Mouse (Mus musculus): ENCODE results near the gene Pmm1. TPM values are rescaled to one million over a fixed set of nuclear protein-coding genes. Genes with fewer than 3 reads are reported as not detected.

Pmm1 gene
- polyA plus RNA-seq, 1 experiment = 66.6 TPM

- H3K79me2 ChIP-seq (ENCODE audit: control insufficient read depth, insufficient read depth) = no peaks in the 10 kb centered on the region
- no peak for TF ChIP-seq MAX (IDR thresholded peaks at IDR 0.05)
Measured at GRCm38 (mm10) chr15:81949076-81949475, 11.7 kb downstream of the Pmm1 start.

GRCm38 (mm10) chr15:81943176-81943749 is 17.5 kb downstream of the Pmm1 start:
- no peak for TF ChIP-seq CTCF (IDR thresholded peaks at IDR 0.05; ENCODE audit: control insufficient read depth, insufficient read depth, insufficient read length)
- no peak for TF ChIP-seq CEBPB (IDR thresholded peaks at IDR 0.05; ENCODE audit: low read depth)
- TF ChIP-seq MYOG (IDR thresholded peaks at IDR 0.05; ENCODE audit: control insufficient read depth, extremely low read depth, insufficient read length) = no peak
- no peak for TF ChIP-seq MAX (IDR thresholded peaks at IDR 0.05)
- Histone ChIP-seq H3ac (ENCODE audit: control insufficient read depth, insufficient read length, low read depth) (no peak overlapping the region), H3K4me3 (ENCODE audit: insufficient read depth, poor library complexity, severe bottlenecking) (no peak overlapping the region), H3K27me3 (ENCODE audit: control insufficient read depth, insufficient read depth, insufficient read length) (peaks cover 8% of the 10 kb centered on the region), H3K36me3 (ENCODE audit: control insufficient read depth, insufficient read depth) (no peaks in the 10 kb centered on the region), H3K79me2 (ENCODE audit: control insufficient read depth, insufficient read depth) (no peaks in the 10 kb centered on the region), H3K79me3 (ENCODE audit: low read depth) (no peaks in the 10 kb centered on the region)

More at GRCm38 (mm10) chr15:81949076-81949475, 11.7 kb downstream of the Pmm1 start:
- H3K36me3 ChIP-seq (ENCODE audit: control insufficient read depth, insufficient read depth) = peaks cover 7% of the 10 kb centered on the region
- H3K79me3 ChIP-seq (ENCODE audit: low read depth) = no peaks in the 10 kb centered on the region
- H3K4me3 ChIP-seq (ENCODE audit: insufficient read depth, poor library complexity, severe bottlenecking) = no peak overlapping the region
- H3ac ChIP-seq (ENCODE audit: control insufficient read depth, insufficient read length, low read depth) = no peak overlapping the region
- peaks cover 3% of the 10 kb centered on the region for H3K27me3 ChIP-seq (ENCODE audit: control insufficient read depth, insufficient read depth, insufficient read length)

- H3K79me2 ChIP-seq (ENCODE audit: control insufficient read depth, insufficient read depth) = no peaks in the 10 kb centered on the region
- no peaks in the 10 kb centered on the region for H3K79me3 ChIP-seq (ENCODE audit: low read depth)
- H3K36me3 ChIP-seq (ENCODE audit: control insufficient read depth, insufficient read depth) = no peaks in the 10 kb centered on the region
- H3ac ChIP-seq (ENCODE audit: control insufficient read depth, insufficient read length, low read depth) = no peak overlapping the region
- H3K27me3 ChIP-seq (ENCODE audit: control insufficient read depth, insufficient read depth, insufficient read length) = peaks cover 8% of the 10 kb centered on the region
- no peak overlapping the region for H3K4me3 ChIP-seq (ENCODE audit: insufficient read depth, poor library complexity, severe bottlenecking)
- TF ChIP-seq CTCF (IDR thresholded peaks at IDR 0.05; ENCODE audit: control insufficient read depth, insufficient read depth, insufficient read length) = no peak
- no peak for TF ChIP-seq CEBPB (IDR thresholded peaks at IDR 0.05; ENCODE audit: low read depth)
- no peak for TF ChIP-seq MYOD1 (IDR thresholded peaks at IDR 0.05; ENCODE audit: control insufficient read depth, insufficient read length, low read depth)
- TF ChIP-seq USF1 (IDR thresholded peaks at IDR 0.05; ENCODE audit: low read depth) = no peak
- no peak for TF ChIP-seq FOSL1 (IDR thresholded peaks at IDR 0.05; ENCODE audit: insufficient read depth, low read length, poor library complexity, severe bottlenecking)
- no peak for TF ChIP-seq MAX (IDR thresholded peaks at IDR 0.05)
- no peak for TF ChIP-seq MYOG (IDR thresholded peaks at IDR 0.05; ENCODE audit: control insufficient read depth, extremely low read depth, insufficient read length)
Measured at GRCm38 (mm10) chr15:81941010-81941409, 19.7 kb downstream of the Pmm1 start.

GRCm38 (mm10) chr15:81940219-81940618 is 20.5 kb downstream of the Pmm1 start:
- Histone ChIP-seq H3K79me2 (ENCODE audit: control insufficient read depth, insufficient read depth) (no peaks in the 10 kb centered on the region), H3K4me3 (ENCODE audit: insufficient read depth, poor library complexity, severe bottlenecking) (no peak overlapping the region), H3K79me3 (ENCODE audit: low read depth) (no peaks in the 10 kb centered on the region), H3K36me3 (ENCODE audit: control insufficient read depth, insufficient read depth) (no peaks in the 10 kb centered on the region), H3ac (ENCODE audit: control insufficient read depth, insufficient read length, low read depth) (no peak overlapping the region), H3K27me3 (ENCODE audit: control insufficient read depth, insufficient read depth, insufficient read length) (peaks cover 8% of the 10 kb centered on the region)
- TF ChIP-seq MYOG (IDR thresholded peaks at IDR 0.05; ENCODE audit: control insufficient read depth, extremely low read depth, insufficient read length) (no peak), USF1 (IDR thresholded peaks at IDR 0.05; ENCODE audit: low read depth) (no peak), MAX (IDR thresholded peaks at IDR 0.05) (no peak), FOSL1 (IDR thresholded peaks at IDR 0.05; ENCODE audit: insufficient read depth, low read length, poor library complexity, severe bottlenecking) (no peak)

- TF ChIP-seq USF1 (IDR thresholded peaks at IDR 0.05; ENCODE audit: low read depth) (no peak), CEBPB (IDR thresholded peaks at IDR 0.05; ENCODE audit: low read depth) (no peak), MAX (IDR thresholded peaks at IDR 0.05) (no peak), MYOG (IDR thresholded peaks at IDR 0.05; ENCODE audit: control insufficient read depth, extremely low read depth, insufficient read length) (no peak), MYOD1 (IDR thresholded peaks at IDR 0.05; ENCODE audit: control insufficient read depth, insufficient read length, low read depth) (no peak), FOSL1 (IDR thresholded peaks at IDR 0.05; ENCODE audit: insufficient read depth, low read length, poor library complexity, severe bottlenecking) (no peak), CTCF (IDR thresholded peaks at IDR 0.05; ENCODE audit: control insufficient read depth, insufficient read depth, insufficient read length) (no peak)
- no peaks in the 10 kb centered on the region for H3K79me3 ChIP-seq (ENCODE audit: low read depth)
- no peaks in the 10 kb centered on the region for H3K36me3 ChIP-seq (ENCODE audit: control insufficient read depth, insufficient read depth)
- H3K4me3 ChIP-seq (ENCODE audit: insufficient read depth, poor library complexity, severe bottlenecking) = no peak overlapping the region
- peaks cover 6% of the 10 kb centered on the region for H3K27me3 ChIP-seq (ENCODE audit: control insufficient read depth, insufficient read depth, insufficient read length)
- H3ac ChIP-seq (ENCODE audit: control insufficient read depth, insufficient read length, low read depth) = no peak overlapping the region
- H3K79me2 ChIP-seq (ENCODE audit: control insufficient read depth, insufficient read depth) = no peaks in the 10 kb centered on the region
Measured at GRCm38 (mm10) chr15:81939774-81940173, 21.0 kb downstream of the Pmm1 start.

GRCm38 (mm10) chr15:81939157-81939715 is 21.5 kb downstream of the Pmm1 start:
- no peak for TF ChIP-seq MYOG (IDR thresholded peaks at IDR 0.05; ENCODE audit: control insufficient read depth, extremely low read depth, insufficient read length)
- TF ChIP-seq FOSL1 (IDR thresholded peaks at IDR 0.05; ENCODE audit: insufficient read depth, low read length, poor library complexity, severe bottlenecking) = no peak
- TF ChIP-seq MAX (IDR thresholded peaks at IDR 0.05) = no peak
- TF ChIP-seq MYOD1 (IDR thresholded peaks at IDR 0.05; ENCODE audit: control insufficient read depth, insufficient read length, low read depth) = no peak
- no peak for TF ChIP-seq CTCF (IDR thresholded peaks at IDR 0.05; ENCODE audit: control insufficient read depth, insufficient read depth, insufficient read length)
- peaks cover 5% of the 10 kb centered on the region for H3K27me3 ChIP-seq (ENCODE audit: control insufficient read depth, insufficient read depth, insufficient read length)
- no peaks in the 10 kb centered on the region for H3K36me3 ChIP-seq (ENCODE audit: control insufficient read depth, insufficient read depth)
- no peaks in the 10 kb centered on the region for H3K79me3 ChIP-seq (ENCODE audit: low read depth)
- H3K79me2 ChIP-seq (ENCODE audit: control insufficient read depth, insufficient read depth) = no peaks in the 10 kb centered on the region
- no peak overlapping the region for H3K4me3 ChIP-seq (ENCODE audit: insufficient read depth, poor library complexity, severe bottlenecking)
- no peak overlapping the region for H3ac ChIP-seq (ENCODE audit: control insufficient read depth, insufficient read length, low read depth)

Measured in C2C12 (cell line).